Mouse (Mus musculus) small intestine, adult 2 months (tissue): ENCODE results near the gene Fndc4.

Source experiments
- CTCF ChIP-seq: fragments of 200-500 bp; IDR thresholded peaks from 2 replicates; pipeline ENCODE4 v1.5.1; 2012; ENCODE audit warnings: low read depth, mild to moderate bottlenecking, control low read depth, inconsistent platforms, low read length, moderate library complexity, mixed read lengths; ENCODE audit not compliant: insufficient replicate concordance, insufficient read length; ENCODE audit errors: extremely low read depth
- POLR2A ChIP-seq: fragments of 200-500 bp; IDR thresholded peaks from 2 replicates; pipeline ENCODE4 v1.6.1; 2012; ENCODE audit warnings: low read depth, mild to moderate bottlenecking, control low read depth, inconsistent platforms, low read length, moderate library complexity

DNA sequence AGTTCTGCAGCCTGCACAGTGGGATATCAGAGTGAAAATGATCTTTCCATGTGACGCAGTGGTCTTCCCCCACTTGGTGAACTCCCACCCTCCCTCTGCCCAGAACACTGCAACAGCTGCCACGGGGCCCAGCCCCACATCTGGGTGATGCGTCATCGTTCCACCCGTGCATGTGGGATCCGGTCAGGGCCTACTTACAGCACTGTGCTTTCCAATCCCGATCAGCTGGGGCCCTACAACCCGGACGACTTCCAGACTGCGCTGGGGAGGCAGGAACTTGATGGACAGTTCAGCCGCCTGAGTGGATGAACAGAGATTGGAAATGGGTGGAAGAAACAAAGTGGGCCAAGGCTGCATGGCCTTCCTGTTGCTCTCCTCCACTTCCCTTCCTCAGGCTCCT is 38.3 kb downstream of the Fndc4 start:
- TF ChIP-seq CTCF (no peak), POLR2A (no peak)
